Mouse (Mus musculus): ENCODE results near the gene Kcnk6.

DNA sequence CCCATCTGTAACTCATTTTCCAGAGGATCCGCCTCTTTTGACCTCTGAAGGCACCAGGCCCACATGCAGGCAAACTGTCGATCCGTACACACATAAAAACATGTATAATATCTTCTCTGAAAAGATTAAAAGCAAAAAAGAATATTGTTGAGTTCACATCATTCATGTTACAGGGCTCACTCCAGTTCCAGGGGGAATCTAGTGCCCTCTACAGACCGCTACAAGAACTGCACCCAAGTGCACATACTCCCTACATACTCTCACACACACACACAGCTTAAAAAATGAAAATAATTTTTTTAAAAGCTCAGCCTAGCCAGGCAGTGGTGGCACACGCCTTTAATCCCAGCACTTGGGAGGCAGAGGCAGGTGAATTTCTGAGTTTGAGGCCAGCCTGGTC lies 2.3 kb upstream of the Kcnk6 start:
- no peak for TF ChIP-seq CTCF (IDR thresholded peaks at IDR 0.05; ENCODE audit: extremely low read depth, insufficient read depth, insufficient read length, insufficient replicate concordance)
- TF ChIP-seq POLR2A (IDR thresholded peaks at IDR 0.05; ENCODE audit: low read depth, low read length): no peak

All from spleen, adult 2 months (tissue).